ENCODE assay signal across 28 mouse cellular contexts in the genomic region with DNA sequence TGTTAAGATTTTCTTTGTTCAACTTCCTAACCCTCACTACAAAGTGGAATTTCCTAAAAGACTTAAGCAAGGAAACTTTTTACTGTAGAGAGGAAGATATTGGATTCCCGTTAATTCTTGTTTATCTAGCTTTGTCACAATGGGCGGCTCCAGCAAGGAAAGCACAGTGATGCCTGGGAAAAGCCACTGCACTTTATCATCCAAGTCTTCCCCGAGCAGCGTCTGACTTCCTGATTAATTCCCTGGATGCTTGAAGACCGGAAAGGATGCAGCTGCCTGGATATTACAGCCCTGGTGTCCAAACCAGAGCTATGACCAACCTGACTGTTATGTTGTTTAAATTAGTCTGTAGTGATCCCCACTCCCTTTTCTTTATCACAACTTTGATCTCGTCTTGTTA. TPM values are rescaled to one million over a fixed set of nuclear protein-coding genes. Genes with fewer than 3 reads are reported as not detected.
DNase-seq lines count a peak whose midpoint lies in the region; ATAC-seq lines count a peak whose summit lies in the region.
"Had no signal": no experiment of that assay in that cellular context is flagged by ENCODE, and none has a peak within 500 bp of the region (broad histone marks: within the 10 kb centered on the region; RNA-seq: fewer than 3 reads in every experiment).

No protein-coding gene starts in this region.

- no peak overlapping the region for H3K4me2 ChIP-seq in kidney, embryonic 16.5 days (replicated peaks; ENCODE audit: low read depth, low read length)
- H3K4me2 ChIP-seq in neural tube, embryonic 15.5 days, result no peak overlapping the region
- H3K4me2 ChIP-seq: embryonic facial prominence, embryonic 15.5 days; hindbrain, embryonic 13.5 days; limb, embryonic 13.5 days; liver, embryonic 12.5 days had no signal

- no peak overlapping the region for H3K4me3 ChIP-seq in kidney, embryonic 16.5 days (ENCODE audit: low read length)
- no peak overlapping the region for H3K4me3 ChIP-seq in neural tube, embryonic 15.5 days (replicated peaks)
- H3K4me3 ChIP-seq: embryonic facial prominence, embryonic 15.5 days; gastrocnemius, adult 2 months; hindbrain, embryonic 13.5 days; limb, embryonic 13.5 days; liver, embryonic 12.5 days had no signal

- H3K27me3 ChIP-seq in kidney, embryonic 16.5 days (ENCODE audit: insufficient read depth, low read length), result no peaks in the 10 kb centered on the region
- H3K27me3 ChIP-seq in neural tube, embryonic 15.5 days (replicated peaks), result no peaks in the 10 kb centered on the region
- H3K27me3 ChIP-seq: embryonic facial prominence, embryonic 15.5 days; hindbrain, embryonic 13.5 days; limb, embryonic 13.5 days; liver, embryonic 12.5 days had no signal

- no peaks in the 10 kb centered on the region for H3K36me3 ChIP-seq in kidney, embryonic 16.5 days (ENCODE audit: insufficient read depth, low read length)
- H3K36me3 ChIP-seq in neural tube, embryonic 15.5 days, result no peaks in the 10 kb centered on the region
- H3K36me3 ChIP-seq: embryonic facial prominence, embryonic 15.5 days; hindbrain, embryonic 13.5 days; limb, embryonic 13.5 days; liver, embryonic 12.5 days had no signal

- intact Hi-C loops in heart, postnatal 14 days (cut with DNase I), result no loop called here
- intact Hi-C loops in left cerebral cortex, postnatal 14 days (cut with DNase I), result no loop called here

- WGBS in kidney, embryonic 16.5 days, result 23% methylated on average over 6 of the region's 6 CpGs
- 64% methylated on average over 6 of the region's 6 CpGs for WGBS in neural tube, embryonic 15.5 days

- no peaks in the 10 kb centered on the region for H3K4me1 ChIP-seq in kidney, embryonic 16.5 days (ENCODE audit: insufficient read depth, low read length)
- H3K4me1 ChIP-seq in neural tube, embryonic 15.5 days, result no peaks in the 10 kb centered on the region
- H3K4me1 ChIP-seq: embryonic facial prominence, embryonic 15.5 days; hindbrain, embryonic 13.5 days; limb, embryonic 13.5 days; liver, embryonic 12.5 days had no signal

- no peak overlapping the region for H3K9ac ChIP-seq in kidney, embryonic 16.5 days (replicated peaks; ENCODE audit: low read length)
- no peak overlapping the region for H3K9ac ChIP-seq in neural tube, embryonic 15.5 days (replicated peaks)
- H3K9ac ChIP-seq: embryonic facial prominence, embryonic 15.5 days; hindbrain, embryonic 13.5 days; limb, embryonic 13.5 days; liver, embryonic 12.5 days had no signal

- H3K9me3 ChIP-seq in kidney, embryonic 16.5 days (ENCODE audit: low read length), result no peaks in the 10 kb centered on the region
- no peaks in the 10 kb centered on the region for H3K9me3 ChIP-seq in neural tube, embryonic 15.5 days (replicated peaks)
- H3K9me3 ChIP-seq: embryonic facial prominence, embryonic 15.5 days; hindbrain, embryonic 13.5 days; limb, embryonic 13.5 days; liver, embryonic 12.5 days had no signal

- DNase-seq in adrenal gland, adult 8-10 months, result peak; percentile 4
- no peak for DNase-seq in adrenal gland, postnatal 25 days
- DNase-seq in kidney, adult 11 months, result peak; percentile 32
- peak; percentile 8 to 10 for DNase-seq in heart, postnatal 14 days
- peak; percentile 46 for DNase-seq in kidney, postnatal 10 days
- DNase-seq in left cerebral cortex, postnatal 14 days (ENCODE audit: low spot score in 2 of 2), result no peak
- DNase-seq: cerebellum, adult 2 months; cerebellum, postnatal 36 days; embryo, embryonic 11 days; gastrocnemius, adult 2 months; layer of hippocampus, postnatal 36 days; lung, adult 2 months; lung, postnatal 4 days; midbrain, embryonic 14.5 days; right cerebral cortex, postnatal 14 days had no signal

- no peak overlapping the region for H3K27ac ChIP-seq in kidney, embryonic 16.5 days (ENCODE audit: low read length)
- no peak overlapping the region for H3K27ac ChIP-seq in neural tube, embryonic 15.5 days (replicated peaks)
- H3K27ac ChIP-seq: embryonic facial prominence, embryonic 15.5 days; gastrocnemius, adult 2 months; hindbrain, embryonic 13.5 days; limb, embryonic 13.5 days; liver, embryonic 12.5 days had no signal

- no peak for ATAC-seq in kidney, embryonic 16.5 days (ENCODE audit: low FRiP score, low TSS enrichment)
- no peak for ATAC-seq in neural tube, embryonic 15.5 days (ENCODE audit: low FRiP score)
- ATAC-seq: CD4-positive, CD25-positive, alpha-beta regulatory T cell, adult 4 months; forebrain, embryonic 14.5 days; liver, embryonic 12.5 days had no signal

RNA-seq across cellular contexts. Expression of a gene that starts 18.3 kb away (rescaled TPM):
- 1 to 10 TPM in 3 of 4 experiments, under 1 TPM in 1; 0.77 to 2.1 (median 1.3) TPM for total RNA-seq in adrenal gland, adult 8-10 months (2022)
- total RNA-seq in adrenal gland, postnatal 25 days (2021), result 0.38 and 0.39 TPM in 2 replicates
- 0.56 and 1.1 TPM in 2 replicates for polyA plus RNA-seq in kidney, embryonic 16.5 days (2015; fragmentation: Nextera tagmentation; extraction: Ambion mirVana)
- 1 to 10 TPM; 1.5 to 1.9 TPM for total RNA-seq in heart, postnatal 14 days (2021)
- total RNA-seq in left cerebral cortex, postnatal 14 days (2021), result not detected
- polyA plus RNA-seq in neural tube, embryonic 15.5 days (2015; fragmentation: Nextera tagmentation; extraction: Ambion mirVana), result 0.22 TPM in 1 of 2 replicates, not detected in the other
- total RNA-seq: layer of hippocampus, adult 18-20 months; left cerebral cortex, postnatal 10 days had no signal
- polyA plus RNA-seq: cerebellum, adult 2 months; forebrain, embryonic 14.5 days; frontal cortex, adult 2 months; hindbrain, embryonic 13.5 days; limb, embryonic 13.5 days; midbrain, embryonic 14.5 days; neural tube, embryonic 11.5 days had no signal

RNA-seq across cellular contexts. Expression of a gene that starts 35.0 kb away (rescaled TPM):
- total RNA-seq in adrenal gland, adult 8-10 months (2022), result 1 to 10 TPM in 2 of 4 experiments, under 1 TPM in 2; 0.66 to 1.4 (median 0.96) TPM
- 0.70 and 1.7 TPM in 2 replicates for total RNA-seq in adrenal gland, postnatal 25 days (2021)
- 0.40 and 0.41 TPM in 2 replicates for polyA plus RNA-seq in kidney, embryonic 16.5 days (2015; fragmentation: Nextera tagmentation; extraction: Ambion mirVana)
- total RNA-seq in heart, postnatal 14 days (2021), result 1 to 10 TPM; 1.1 to 2.6 TPM
- not detected for total RNA-seq in left cerebral cortex, postnatal 14 days (2021)
- polyA plus RNA-seq in neural tube, embryonic 15.5 days (2015; fragmentation: Nextera tagmentation; extraction: Ambion mirVana), result 0.26 and 29.6 TPM in 2 replicates
- total RNA-seq: layer of hippocampus, adult 18-20 months; layer of hippocampus, postnatal 36 days; left cerebral cortex, postnatal 10 days had no signal
- polyA plus RNA-seq: limb, embryonic 13.5 days; neural tube, embryonic 11.5 days had no signal

RNA-seq across cellular contexts. Expression of a gene that starts 48.7 kb away (rescaled TPM):
- total RNA-seq in adrenal gland, adult 8-10 months (2022), result 10 to 100 TPM in 2 of 4 experiments, 1 to 10 TPM in 2; 4.1 to 13.1 (median 8.5) TPM
- total RNA-seq in adrenal gland, postnatal 25 days (2021), result 2.5 and 3.0 TPM in 2 replicates
- polyA plus RNA-seq in kidney, embryonic 16.5 days (2015; fragmentation: Nextera tagmentation; extraction: Ambion mirVana), result 0.09 and 0.10 TPM in 2 replicates
- total RNA-seq in heart, postnatal 14 days (2021), result 1 to 10 TPM in 1 of 2 experiments, under 1 TPM in 1; 0.98 to 1.0 TPM
- under 1 TPM; 0.15 TPM for total RNA-seq in left cerebral cortex, postnatal 14 days (2021)
- 0.29 TPM in 1 of 2 replicates, not detected in the other for polyA plus RNA-seq in neural tube, embryonic 15.5 days (2015; fragmentation: Nextera tagmentation; extraction: Ambion mirVana)
- total RNA-seq: gastrocnemius, adult 2 months; layer of hippocampus, adult 18-20 months; layer of hippocampus, postnatal 36 days; megakaryocyte-erythroid progenitor cell, adult 5-6 weeks had no signal
- polyA plus RNA-seq: forebrain, embryonic 14.5 days; frontal cortex, adult 2 months; hindbrain, embryonic 13.5 days; liver, embryonic 12.5 days; midbrain, embryonic 14.5 days had no signal

RNA-seq across cellular contexts. Expression of a gene that starts 54.9 kb away (rescaled TPM):
- total RNA-seq in adrenal gland, adult 8-10 months (2022), result 1 to 10 TPM; 1.5 to 4.3 (median 3.3) TPM
- 12.9 and 17.4 TPM in 2 replicates for total RNA-seq in adrenal gland, postnatal 25 days (2021)
- 0.26 and 0.30 TPM in 2 replicates for polyA plus RNA-seq in kidney, embryonic 16.5 days (2015; fragmentation: Nextera tagmentation; extraction: Ambion mirVana)
- 1 to 10 TPM; 1.7 to 2.4 TPM for total RNA-seq in heart, postnatal 14 days (2021)
- total RNA-seq in left cerebral cortex, postnatal 14 days (2021), result under 1 TPM; 0.66 to 0.87 TPM
- 0.10 and 0.26 TPM in 2 replicates for polyA plus RNA-seq in neural tube, embryonic 15.5 days (2015; fragmentation: Nextera tagmentation; extraction: Ambion mirVana)

Comparison
In these comparisons a context has a peak if more than half of its experiments do, and no peak if none do; other contexts are left out.
1. DNase-seq: peak in adrenal gland, adult 8-10 months (single experiment), kidney, adult 11 months (single experiment), heart, postnatal 14 days (2 of 2) and kidney, postnatal 10 days (single experiment); none in adrenal gland, postnatal 25 days (single experiment) and left cerebral cortex, postnatal 14 days (0 of 2).